Mouse (Mus musculus) liver, embryonic 15.5 days (tissue): ENCODE results near the gene Grin3b. TPM values are rescaled to one million over a fixed set of nuclear protein-coding genes. Genes with fewer than 3 reads are reported as not detected.

Experiments
- ATAC-seq: fragments of 200-750 bp; cut with Nextera tagmentation; 2 replicates; pipeline ENCODE4 v1.8.0; 2017; ENCODE audit warnings: moderate number of reproducible peaks, mild to moderate bottlenecking, moderate library complexity; ENCODE audit not compliant: insufficient read depth
- H3K27ac ChIP-seq: fragments of 300-500 bp; sonication (generic); replicated peaks from 2 replicates; pipeline ENCODE4 v1.5.1; 2015; ENCODE audit warnings: mild to moderate bottlenecking, inconsistent platforms
- H3K27me3 ChIP-seq: fragments of 300-500 bp; sonication (generic); 2 replicates; pipeline ENCODE4 v1.6.1; 2015; ENCODE audit warnings: mild to moderate bottlenecking, inconsistent platforms
- H3K36me3 ChIP-seq: fragments of 300-500 bp; sonication (generic); replicated peaks from 2 replicates; pipeline ENCODE4 v1.6.1; 2015; ENCODE audit warnings: moderate library complexity, mild to moderate bottlenecking, inconsistent platforms
- H3K4me1 ChIP-seq: fragments of 300-500 bp; sonication (generic); replicated peaks from 2 replicates; pipeline ENCODE4 v1.6.1; 2015; ENCODE audit warnings: inconsistent platforms
- H3K4me2 ChIP-seq: fragments of 300-500 bp; sonication (generic); 2 replicates; pipeline ENCODE4 v1.6.1; 2015; ENCODE audit warnings: moderate library complexity, mild to moderate bottlenecking, inconsistent platforms
- H3K4me3 ChIP-seq: fragments of 300-500 bp; sonication (generic); replicated peaks from 2 replicates; pipeline ENCODE4 v1.5.1; 2015; ENCODE audit warnings: mild to moderate bottlenecking, inconsistent platforms
- H3K9ac ChIP-seq: fragments of 300-500 bp; sonication (generic); 2 replicates; pipeline ENCODE4 v1.6.1; 2015; ENCODE audit warnings: moderate library complexity, mild to moderate bottlenecking, inconsistent platforms
- H3K9me3 ChIP-seq: fragments of 300-500 bp; sonication (generic); replicated peaks from 2 replicates; pipeline ENCODE4 v1.6.1; 2016; ENCODE audit warnings: inconsistent platforms
- WGBS: fragments of 180-500 bp; shearing (Covaris S2); methylation state at CpG from one replicate; pipeline ENCODE4 v1.1.7; 2015; ENCODE audit warnings: mixed read lengths; ENCODE audit not compliant: insufficient replicate concordance; 5-methylcytosine and 5-hydroxymethylcytosine counted together
- polyA plus RNA-seq: library from polyadenylated mRNA; unstranded; fragments of >200 nt; fragmentation: Nextera tagmentation; extraction: Ambion mirVana; gene quantifications from 2 replicates; pipeline ENCODE4 v1.2.1, GENCODE M21; 2015

The Grin3b gene
- polyA plus RNA-seq, 1 experiment from 2014 or later = 0.10 TPM

DNA sequence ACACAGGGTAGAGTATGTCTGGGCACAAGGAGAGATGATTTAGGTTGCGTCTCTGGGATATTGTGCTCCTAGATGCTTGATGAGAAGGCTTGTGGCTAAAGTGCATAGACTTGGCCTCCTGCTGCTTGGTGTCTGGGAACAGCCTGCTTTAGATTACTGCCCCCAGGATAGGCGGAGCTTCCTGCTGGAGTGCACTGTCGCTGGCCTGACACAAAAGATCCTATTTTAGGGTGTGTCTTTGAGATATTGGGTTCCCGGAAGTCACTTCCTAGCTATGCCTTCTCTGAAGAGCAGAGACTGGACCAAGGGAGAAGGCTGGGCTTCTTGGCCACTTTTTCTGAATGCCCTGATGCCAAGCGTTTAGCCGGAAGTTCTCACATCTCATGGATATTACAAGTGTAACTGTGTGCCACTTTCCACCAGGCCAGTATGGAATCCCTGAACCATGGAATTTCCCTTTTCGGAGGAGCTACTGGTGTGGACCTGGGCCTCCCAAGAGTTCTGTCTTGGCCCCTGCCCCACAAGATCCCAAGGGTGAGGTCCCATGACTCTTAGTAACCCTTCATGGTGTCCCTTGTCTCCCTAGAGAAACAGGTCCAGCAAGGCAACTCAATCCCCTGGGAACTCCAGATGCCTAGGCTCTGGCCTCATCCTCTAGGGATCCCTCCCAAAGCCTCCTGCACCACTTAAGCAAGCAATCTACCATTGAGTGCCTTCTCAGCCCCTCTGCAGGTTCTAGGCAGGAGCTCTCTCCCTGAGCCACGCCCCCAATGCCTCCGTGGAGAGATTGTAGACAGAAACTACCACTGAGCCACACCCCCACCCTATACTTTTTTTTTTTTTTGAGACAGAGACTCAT lies 33.1 kb downstream of the Grin3b start:
- Histone ChIP-seq H3K36me3 (peaks cover 96% of the 10 kb centered on the region), H3K4me1 (peaks cover 67% of the 10 kb centered on the region), H3K27ac (peak overlapping the region; percentile 61; the same call in 1 of the 2 replicates), H3K9me3 (no peaks in the 10 kb centered on the region), H3K4me2 (peak overlapping the region; percentile 20), H3K27me3 (no peaks in the 10 kb centered on the region), H3K9ac (0 out of 2 replicates have a peak overlapping the region, but pooled peaks have one; percentile 4), H3K4me3 (no peak overlapping the region)
- peak; percentile 54 for ATAC-seq
- WGBS = 42% methylated on average over 9 of the region's 9 CpGs

DNA sequence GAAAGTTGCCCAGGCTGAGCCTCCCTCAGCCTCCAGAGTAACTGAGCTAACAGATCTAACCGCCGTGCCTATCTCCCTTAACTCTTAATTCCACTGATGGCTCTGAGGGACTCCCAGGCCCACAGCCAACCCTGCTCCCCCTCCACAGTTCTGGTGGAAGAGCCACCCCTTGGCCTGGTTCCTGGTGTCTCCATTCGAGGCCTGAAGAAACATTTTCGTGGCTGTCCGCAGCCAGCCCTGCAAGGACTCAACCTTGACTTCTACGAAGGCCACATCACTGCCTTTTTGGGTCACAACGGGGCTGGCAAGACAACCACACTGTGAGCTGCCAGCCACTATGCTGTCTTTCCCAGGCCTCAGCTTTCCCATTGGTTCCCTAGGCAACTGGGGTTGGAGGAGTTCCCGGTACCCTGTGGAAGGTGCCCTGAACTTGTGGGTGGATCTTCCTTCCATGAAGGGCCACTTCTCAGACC lies 33.8 kb downstream of the Grin3b start:
- no peaks in the 10 kb centered on the region for H3K9me3 ChIP-seq
- no peaks in the 10 kb centered on the region for H3K27me3 ChIP-seq
- peak overlapping the region; percentile 61; the same call in 1 of the 2 replicates for H3K27ac ChIP-seq
- ATAC-seq = no peak; the same call in 1 of the 2 replicates
- H3K9ac ChIP-seq = no peak overlapping the region
- H3K4me1 ChIP-seq = peaks cover 60% of the 10 kb centered on the region
- 68% methylated on average over 8 of the region's 8 CpGs for WGBS
- no peak overlapping the region for H3K4me2 ChIP-seq
- no peak overlapping the region for H3K4me3 ChIP-seq
- peaks cover 96% of the 10 kb centered on the region for H3K36me3 ChIP-seq

DNA sequence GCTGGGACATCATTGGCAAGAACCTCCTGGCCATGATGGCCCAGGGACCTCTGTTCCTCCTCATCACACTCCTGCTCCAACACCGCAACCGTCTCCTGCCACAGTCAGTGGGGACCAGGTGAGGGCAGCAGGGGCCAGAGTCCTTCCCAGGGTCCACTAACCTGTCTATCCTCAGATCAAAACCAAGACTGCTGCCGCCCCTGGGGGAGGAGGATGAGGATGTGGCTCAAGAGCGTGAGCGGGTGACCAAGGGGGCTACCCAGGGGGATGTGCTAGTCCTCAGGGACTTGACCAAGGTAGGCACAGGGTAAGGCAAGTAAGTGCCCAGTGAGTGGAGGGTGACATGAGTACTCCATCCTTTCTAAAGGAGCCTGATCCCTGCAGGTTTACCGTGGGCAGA lies 41.2 kb downstream of the Grin3b start:
- ATAC-seq = no peak
- H3K9me3 ChIP-seq = peaks cover 12% of the 10 kb centered on the region
- H3K4me1 ChIP-seq = peaks cover 29% of the 10 kb centered on the region
- no peak overlapping the region for H3K4me3 ChIP-seq
- H3K27ac ChIP-seq = no peak overlapping the region
- no peak overlapping the region for H3K4me2 ChIP-seq
- peaks cover 90% of the 10 kb centered on the region for H3K36me3 ChIP-seq
- 92% methylated on average over 6 of the region's 6 CpGs for WGBS
- H3K9ac ChIP-seq = no peak overlapping the region
- peaks cover 15% of the 10 kb centered on the region for H3K27me3 ChIP-seq

DNA sequence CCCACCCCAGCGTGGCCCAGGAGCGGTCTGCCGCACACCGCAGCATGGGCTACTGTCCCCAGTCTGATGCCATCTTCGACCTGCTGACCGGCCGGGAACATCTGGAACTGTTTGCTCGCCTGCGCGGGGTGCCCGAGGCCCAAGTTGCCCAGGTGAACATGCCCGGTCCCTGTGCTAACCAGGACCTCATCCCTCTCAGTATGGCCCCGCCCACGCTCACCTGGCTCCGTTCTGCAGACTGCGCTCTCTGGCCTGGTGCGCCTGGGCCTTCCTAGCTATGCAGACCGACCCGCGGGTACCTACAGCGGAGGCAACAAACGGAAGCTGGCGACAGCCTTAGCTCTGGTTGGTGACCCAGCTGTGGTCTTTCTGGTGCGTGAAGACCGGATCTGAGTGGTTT lies 43.1 kb downstream of the Grin3b start:
- Histone ChIP-seq H3K4me3 (no peak overlapping the region), H3K9me3 (peaks cover 12% of the 10 kb centered on the region), H3K9ac (no peak overlapping the region), H3K4me2 (no peak overlapping the region), H3K27ac (no peak overlapping the region), H3K4me1 (peaks cover 40% of the 10 kb centered on the region), H3K36me3 (peaks cover 72% of the 10 kb centered on the region), H3K27me3 (peaks cover 15% of the 10 kb centered on the region)
- no peak for ATAC-seq
- WGBS = 77% methylated on average over 25 of the region's 25 CpGs

DNA sequence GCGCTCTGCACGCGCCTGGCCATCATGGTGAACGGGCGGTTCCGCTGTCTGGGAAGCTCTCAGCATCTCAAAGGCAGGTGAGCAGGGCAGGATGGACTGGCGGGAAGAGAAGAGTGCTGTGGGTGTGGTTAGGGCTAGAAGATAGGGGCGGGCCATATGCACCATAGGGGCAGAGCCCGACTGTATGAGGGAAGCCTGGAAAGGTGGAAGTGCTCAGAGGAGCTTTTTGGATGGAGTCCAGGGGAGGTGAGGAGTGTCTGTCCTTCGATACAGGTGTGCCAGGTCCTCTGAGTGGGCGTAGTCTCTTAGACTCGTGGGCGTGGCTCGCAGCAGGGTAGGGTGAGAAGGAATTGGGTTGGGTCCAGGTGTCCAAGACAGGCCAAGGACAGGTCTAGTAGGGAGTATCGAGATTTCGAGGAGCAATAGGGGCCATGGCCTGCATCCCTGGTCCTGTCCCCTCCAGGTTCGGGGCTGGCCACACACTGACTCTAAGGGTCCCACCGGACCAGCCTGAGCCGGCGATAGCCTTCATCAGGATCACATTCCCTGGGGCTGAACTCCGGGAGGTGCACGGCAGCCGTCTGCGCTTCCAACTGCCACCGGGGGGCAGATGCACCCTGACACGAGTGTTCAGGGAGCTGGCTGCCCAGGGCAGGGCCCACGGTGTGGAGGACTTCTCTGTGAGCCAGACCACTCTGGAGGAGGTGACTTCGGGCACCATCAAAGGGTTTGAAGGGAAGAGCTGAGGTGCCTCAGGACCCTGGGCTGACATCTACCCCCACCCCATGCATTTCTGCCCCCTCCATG lies 44.2 kb downstream of the Grin3b start:
- no peak overlapping the region for H3K4me3 ChIP-seq
- H3K4me2 ChIP-seq = no peak overlapping the region
- 53% methylated on average over 28 of the region's 28 CpGs for WGBS
- H3K4me1 ChIP-seq = peaks cover 51% of the 10 kb centered on the region
- H3K9ac ChIP-seq = no peak overlapping the region
- H3K27ac ChIP-seq = 0 out of 2 replicates have a peak overlapping the region, but pooled peaks have one; percentile 14
- H3K36me3 ChIP-seq = peaks cover 61% of the 10 kb centered on the region
- H3K9me3 ChIP-seq = peaks cover 12% of the 10 kb centered on the region
- no peak for ATAC-seq
- peaks cover 15% of the 10 kb centered on the region for H3K27me3 ChIP-seq

DNA sequence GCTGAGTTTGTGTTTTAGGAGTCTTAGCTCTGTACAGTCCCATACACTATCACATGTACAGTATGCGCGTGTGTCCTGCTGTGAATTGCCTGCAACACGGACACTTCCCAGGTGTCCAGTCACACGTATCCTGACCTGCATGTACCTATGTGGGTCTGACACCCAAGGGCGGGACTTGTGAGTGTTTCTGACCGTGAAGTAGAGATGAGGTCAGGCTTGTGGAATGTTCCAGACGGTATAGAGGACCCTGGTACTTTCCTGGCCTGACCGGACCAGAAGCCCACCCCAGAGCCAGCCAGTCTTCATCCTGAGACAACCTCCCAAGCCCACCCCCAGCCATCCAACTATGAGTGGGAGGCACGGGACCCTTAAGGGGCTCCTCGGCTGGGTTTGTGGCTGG lies 45.1 kb downstream of the Grin3b start:
- H3K4me1 ChIP-seq = peaks cover 59% of the 10 kb centered on the region
- H3K9me3 ChIP-seq = peaks cover 6% of the 10 kb centered on the region
- ATAC-seq = no peak
- H3K36me3 ChIP-seq = peaks cover 53% of the 10 kb centered on the region
- H3K27ac ChIP-seq = peak overlapping the region; percentile 84
- H3K27me3 ChIP-seq = peaks cover 15% of the 10 kb centered on the region
- WGBS = 82% methylated on average over 10 of the region's 10 CpGs
- H3K4me2 ChIP-seq = 0 out of 2 replicates have a peak overlapping the region, but pooled peaks have one; percentile 77
- no peak overlapping the region for H3K9ac ChIP-seq
- no peak overlapping the region for H3K4me3 ChIP-seq

DNA sequence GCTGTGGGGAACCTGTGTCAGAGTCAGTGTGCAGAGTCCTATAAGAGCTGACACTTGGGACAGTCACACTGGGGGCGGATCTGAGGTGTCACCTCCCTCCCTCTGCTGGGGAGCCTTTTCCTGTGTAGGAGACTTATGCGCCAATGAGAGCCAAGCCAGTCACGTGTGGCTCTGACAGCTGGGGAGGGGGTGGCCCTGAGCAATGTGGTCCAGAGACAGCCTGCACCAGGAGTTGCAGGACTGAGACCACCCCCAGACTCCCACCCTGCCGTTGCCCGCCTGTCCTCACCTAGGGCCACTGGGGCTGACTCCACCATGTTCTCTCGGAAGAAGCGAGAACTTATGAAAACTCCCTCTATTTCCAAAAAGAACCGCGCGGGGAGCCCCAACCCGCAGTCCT lies 46.0 kb downstream of the Grin3b start, which contains the start of gene Arhgap45:
Gene Arhgap45 (plus strand): TSS at position 143 of the 400 bp plus-strand sequence.
- peaks cover 15% of the 10 kb centered on the region for H3K27me3 ChIP-seq
- ATAC-seq = peak; percentile 68
- peak within 1 kb of the TSS; percentile 61 for H3K4me3 ChIP-seq
- H3K9ac ChIP-seq = peak within 1 kb of the TSS; percentile 57
- H3K9me3 ChIP-seq = no peaks in the 10 kb centered on the region
- 13% methylated on average over 11 of the region's 11 CpGs for WGBS
- H3K36me3 ChIP-seq = peaks cover 53% of the 10 kb centered on the region
- peak within 1 kb of the TSS; percentile 77 for H3K4me2 ChIP-seq
- H3K27ac ChIP-seq = peak within 1 kb of the TSS; percentile 84
- peaks cover 63% of the 10 kb centered on the region for H3K4me1 ChIP-seq

DNA sequence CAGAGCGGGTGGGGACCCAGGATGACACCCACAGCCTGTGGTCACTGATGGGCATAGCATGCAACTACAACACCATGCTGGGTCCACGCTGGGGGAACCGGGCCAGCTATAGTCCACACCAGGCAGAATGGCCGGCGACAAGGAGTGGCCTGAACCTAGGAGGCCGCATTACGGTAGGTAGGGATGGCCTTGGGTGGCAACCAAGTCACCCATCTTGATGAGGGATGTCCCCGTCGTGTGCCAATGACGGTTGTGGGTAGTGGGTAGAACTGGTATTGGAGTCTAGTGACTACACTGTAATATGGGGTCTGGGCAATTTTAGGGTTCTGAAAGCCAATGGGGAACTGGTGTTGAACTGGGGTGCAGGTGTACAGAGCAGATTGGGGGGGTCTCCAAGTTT lies 46.4 kb downstream of the Grin3b start:
- peak overlapping the region; percentile 77 for H3K4me2 ChIP-seq
- peaks cover 15% of the 10 kb centered on the region for H3K27me3 ChIP-seq
- H3K4me3 ChIP-seq = peak overlapping the region; percentile 61
- H3K9me3 ChIP-seq = no peaks in the 10 kb centered on the region
- H3K36me3 ChIP-seq = peaks cover 53% of the 10 kb centered on the region
- ATAC-seq = peak; percentile 19
- H3K4me1 ChIP-seq = peaks cover 63% of the 10 kb centered on the region
- 17% methylated on average over 10 of the region's 10 CpGs for WGBS
- peak overlapping the region; percentile 84 for H3K27ac ChIP-seq
- peak overlapping the region; percentile 57 for H3K9ac ChIP-seq

DNA sequence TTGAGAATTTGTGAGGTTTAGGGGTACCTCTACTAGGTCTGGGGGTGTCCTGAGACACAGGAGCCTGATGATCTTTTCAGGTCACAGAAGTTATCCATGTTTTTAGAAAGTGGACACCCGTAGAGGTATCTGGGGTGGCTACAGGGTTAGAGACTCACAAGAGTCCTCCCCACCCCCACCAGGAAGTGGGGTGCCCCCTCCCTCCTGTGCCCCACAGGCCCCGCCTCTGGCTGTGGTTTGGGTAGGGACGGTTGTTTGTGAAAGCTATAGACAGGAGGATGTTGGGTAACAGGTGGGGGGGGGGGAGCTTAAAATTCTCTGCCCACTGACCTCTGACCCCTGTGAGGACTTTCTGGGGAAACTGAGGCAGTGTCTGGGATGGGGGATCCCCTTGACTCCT lies 46.8 kb downstream of the Grin3b start:
- peak overlapping the region; percentile 61 for H3K4me3 ChIP-seq
- H3K36me3 ChIP-seq = peaks cover 53% of the 10 kb centered on the region
- ATAC-seq = peak; percentile 45
- H3K9me3 ChIP-seq = no peaks in the 10 kb centered on the region
- peaks cover 15% of the 10 kb centered on the region for H3K27me3 ChIP-seq
- peak overlapping the region; percentile 84 for H3K27ac ChIP-seq
- WGBS = 10% methylated on average over 3 of the region's 3 CpGs
- peak overlapping the region; percentile 77 for H3K4me2 ChIP-seq
- H3K4me1 ChIP-seq = peaks cover 63% of the 10 kb centered on the region
- H3K9ac ChIP-seq = peak overlapping the region; percentile 57

DNA sequence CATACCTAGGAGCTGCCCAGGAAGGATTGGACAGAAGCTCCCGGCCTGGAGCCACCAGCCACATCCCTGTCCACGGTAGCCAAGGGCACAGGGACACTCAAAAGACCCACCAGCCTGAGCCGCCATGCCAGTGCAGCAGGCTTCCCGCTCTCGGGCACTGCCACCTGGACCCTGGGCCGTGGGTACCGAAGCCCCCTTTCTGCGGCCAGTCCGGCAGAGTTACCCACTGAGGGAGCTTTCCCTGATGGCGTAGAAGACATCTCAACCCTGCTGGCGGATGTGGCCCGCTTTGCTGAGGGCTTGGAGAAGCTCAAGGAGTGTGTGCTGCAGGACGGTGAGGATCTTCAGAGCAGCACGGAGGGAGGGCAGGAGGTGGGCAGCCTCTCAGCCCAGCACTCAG lies 47.3 kb downstream of the Grin3b start:
- peak overlapping the region; percentile 84 for H3K27ac ChIP-seq
- H3K36me3 ChIP-seq = peaks cover 51% of the 10 kb centered on the region
- H3K4me1 ChIP-seq = peaks cover 63% of the 10 kb centered on the region
- no peaks in the 10 kb centered on the region for H3K9me3 ChIP-seq
- H3K4me3 ChIP-seq = peak overlapping the region; percentile 61
- ATAC-seq = no peak
- peaks cover 15% of the 10 kb centered on the region for H3K27me3 ChIP-seq
- H3K9ac ChIP-seq = peak overlapping the region; percentile 57
- WGBS = 24% methylated on average over 14 of the region's 14 CpGs
- peak overlapping the region; percentile 77 for H3K4me2 ChIP-seq
